Comparison of ENCODE assay signal across 8 mouse cellular contexts in genomic region chr19:47089718-47090525, GRCm38 (mm10). TPM values are rescaled to one million over a fixed set of nuclear protein-coding genes. Genes with fewer than 3 reads are reported as not detected.
DNase-seq lines count a peak whose midpoint lies in the region; ATAC-seq lines count a peak whose summit lies in the region.

No protein-coding gene starts in this region.

- no peaks in the 10 kb centered on the region for H3K27me3 ChIP-seq in forebrain, embryonic 10.5 days (ENCODE audit: poor library complexity, severe bottlenecking)
- H3K27me3 ChIP-seq in kidney, embryonic 15.5 days = no peaks in the 10 kb centered on the region
- H3K27me3 ChIP-seq in midbrain, embryonic 12.5 days = no peaks in the 10 kb centered on the region

- WGBS in forebrain, embryonic 10.5 days = 3% methylated on average over 36 of the region's 36 CpGs
- 1% methylated on average over 36 of the region's 36 CpGs for WGBS in kidney, embryonic 15.5 days
- WGBS in midbrain, embryonic 12.5 days = 4% methylated on average over 36 of the region's 36 CpGs

- peaks cover 59% of the 10 kb centered on the region for H3K36me3 ChIP-seq in forebrain, embryonic 10.5 days (replicated peaks)
- H3K36me3 ChIP-seq in kidney, embryonic 15.5 days = peaks cover 52% of the 10 kb centered on the region
- H3K36me3 ChIP-seq in midbrain, embryonic 12.5 days = peaks cover 26% of the 10 kb centered on the region

- DNase-seq in heart, adult 11 months = peak; percentile 74
- DNase-seq in heart, postnatal 4 days = no peak
- peak; percentile 28 for DNase-seq in urinary bladder, adult 2 months (ENCODE audit: low spot score)
- no peak for DNase-seq in urinary bladder, postnatal 14 days (ENCODE audit: low spot score)
- DNase-seq in forebrain, embryonic 10.5 days (ENCODE audit: extremely low spot score, low spot score) = no peak
- no peak for DNase-seq in gastrocnemius, postnatal 25 days

- H3K27ac ChIP-seq in forebrain, embryonic 10.5 days = peak overlapping the region; percentile 91
- H3K27ac ChIP-seq in kidney, embryonic 15.5 days = peak overlapping the region; percentile 91
- peak overlapping the region; percentile 77 for H3K27ac ChIP-seq in midbrain, embryonic 12.5 days (replicated peaks)

- H3K4me3 ChIP-seq in forebrain, embryonic 10.5 days = peak overlapping the region; percentile 89
- peak overlapping the region; percentile 90 for H3K4me3 ChIP-seq in kidney, embryonic 15.5 days (replicated peaks)
- H3K4me3 ChIP-seq in midbrain, embryonic 12.5 days = peak overlapping the region; percentile 91

- peak overlapping the region; percentile 77 for H3K4me2 ChIP-seq in kidney, embryonic 15.5 days
- peak overlapping the region; percentile 68 for H3K4me2 ChIP-seq in midbrain, embryonic 12.5 days (replicated peaks)

- H3K9ac ChIP-seq in kidney, embryonic 15.5 days = peak overlapping the region; percentile 98
- H3K9ac ChIP-seq in midbrain, embryonic 12.5 days (replicated peaks) = peak overlapping the region; percentile 95

- H3K4me1 ChIP-seq in forebrain, embryonic 10.5 days = peaks cover 29% of the 10 kb centered on the region
- peaks cover 19% of the 10 kb centered on the region for H3K4me1 ChIP-seq in kidney, embryonic 15.5 days
- peaks cover 15% of the 10 kb centered on the region for H3K4me1 ChIP-seq in midbrain, embryonic 12.5 days

- ATAC-seq in kidney, embryonic 15.5 days (replicated peaks; ENCODE audit: low FRiP score) = peak; percentile 68
- ATAC-seq in midbrain, embryonic 12.5 days (ENCODE audit: low FRiP score, low read depth) = peak; percentile 73

- no peaks in the 10 kb centered on the region for H3K9me3 ChIP-seq in forebrain, embryonic 10.5 days
- no peaks in the 10 kb centered on the region for H3K9me3 ChIP-seq in kidney, embryonic 15.5 days (replicated peaks)
- no peaks in the 10 kb centered on the region for H3K9me3 ChIP-seq in midbrain, embryonic 12.5 days

RNA-seq across cellular contexts. Expression of gene Usmg5, which starts 0.5 kb away (rescaled TPM):
- 1,000 to 10,000 TPM; 1,795 to 1,908 TPM for total RNA-seq in heart, postnatal 4 days (2021)
- 429 and 491 TPM in 2 replicates for polyA plus RNA-seq in urinary bladder, adult 2 months (2012; rRNA removed)
- 1,021 and 1,042 TPM in 2 replicates for polyA plus RNA-seq in forebrain, embryonic 10.5 days (2016; fragmentation: Nextera tagmentation; extraction: Ambion mirVana)
- 1,312 and 1,558 TPM in 2 replicates for polyA plus RNA-seq in kidney, embryonic 15.5 days (2015; fragmentation: Nextera tagmentation; extraction: Ambion mirVana)
- polyA plus RNA-seq in midbrain, embryonic 12.5 days (2016; fragmentation: Nextera tagmentation; extraction: Ambion mirVana) = 1,210 and 1,249 TPM in 2 replicates
- total RNA-seq in gastrocnemius, postnatal 25 days (2021) = 1,000 to 10,000 TPM; 1,205 to 1,223 TPM

RNA-seq across cellular contexts. Expression of gene Pdcd11, which starts 0.6 kb away (rescaled TPM):
- total RNA-seq in heart, postnatal 4 days (2021) = 10 to 100 TPM; 15.4 to 15.5 TPM
- 12.7 and 15.1 TPM in 2 replicates for polyA plus RNA-seq in urinary bladder, adult 2 months (2012; rRNA removed)
- 14.5 and 15.0 TPM in 2 replicates for polyA plus RNA-seq in forebrain, embryonic 10.5 days (2016; fragmentation: Nextera tagmentation; extraction: Ambion mirVana)
- 10.0 and 10.5 TPM in 2 replicates for polyA plus RNA-seq in kidney, embryonic 15.5 days (2015; fragmentation: Nextera tagmentation; extraction: Ambion mirVana)
- polyA plus RNA-seq in midbrain, embryonic 12.5 days (2016; fragmentation: Nextera tagmentation; extraction: Ambion mirVana) = 10.6 and 12.9 TPM in 2 replicates
- total RNA-seq in gastrocnemius, postnatal 25 days (2021) = 1 to 10 TPM; 6.9 to 7.3 TPM

RNA-seq across cellular contexts. Expression of gene Taf5, which starts 22.4 kb away (rescaled TPM):
- 1 to 10 TPM; 5.1 to 5.2 TPM for total RNA-seq in heart, postnatal 4 days (2021)
- polyA plus RNA-seq in urinary bladder, adult 2 months (2012; rRNA removed) = 2.9 and 3.1 TPM in 2 replicates
- 7.4 and 7.5 TPM in 2 replicates for polyA plus RNA-seq in forebrain, embryonic 10.5 days (2016; fragmentation: Nextera tagmentation; extraction: Ambion mirVana)
- polyA plus RNA-seq in kidney, embryonic 15.5 days (2015; fragmentation: Nextera tagmentation; extraction: Ambion mirVana) = 5.4 and 5.9 TPM in 2 replicates
- polyA plus RNA-seq in midbrain, embryonic 12.5 days (2016; fragmentation: Nextera tagmentation; extraction: Ambion mirVana) = 11.6 and 12.1 TPM in 2 replicates
- 1 to 10 TPM; 2.3 to 3.1 TPM for total RNA-seq in gastrocnemius, postnatal 25 days (2021)

RNA-seq across cellular contexts. Expression of gene Pcgf6, which starts 39.2 kb away (rescaled TPM):
- total RNA-seq in heart, postnatal 4 days (2021) = 1 to 10 TPM; 3.9 to 4.2 TPM
- 25.4 and 34.1 TPM in 2 replicates for polyA plus RNA-seq in urinary bladder, adult 2 months (2012; rRNA removed)
- polyA plus RNA-seq in forebrain, embryonic 10.5 days (2016; fragmentation: Nextera tagmentation; extraction: Ambion mirVana) = 35.6 and 36.7 TPM in 2 replicates
- 25.6 and 26.2 TPM in 2 replicates for polyA plus RNA-seq in kidney, embryonic 15.5 days (2015; fragmentation: Nextera tagmentation; extraction: Ambion mirVana)
- 32.6 and 33.8 TPM in 2 replicates for polyA plus RNA-seq in midbrain, embryonic 12.5 days (2016; fragmentation: Nextera tagmentation; extraction: Ambion mirVana)
- 1 to 10 TPM; 3.4 to 4.1 TPM for total RNA-seq in gastrocnemius, postnatal 25 days (2021)

RNA-seq across cellular contexts. Expression of gene Calhm2, which starts 48.2 kb away (rescaled TPM):
- 1 to 10 TPM; 3.4 to 3.5 TPM for total RNA-seq in heart, postnatal 4 days (2021)
- 16.2 and 16.9 TPM in 2 replicates for polyA plus RNA-seq in urinary bladder, adult 2 months (2012; rRNA removed)
- polyA plus RNA-seq in forebrain, embryonic 10.5 days (2016; fragmentation: Nextera tagmentation; extraction: Ambion mirVana) = 1.8 and 1.9 TPM in 2 replicates
- polyA plus RNA-seq in kidney, embryonic 15.5 days (2015; fragmentation: Nextera tagmentation; extraction: Ambion mirVana) = 5.7 and 7.2 TPM in 2 replicates
- 1.3 and 2.3 TPM in 2 replicates for polyA plus RNA-seq in midbrain, embryonic 12.5 days (2016; fragmentation: Nextera tagmentation; extraction: Ambion mirVana)
- 1 to 10 TPM; 1.9 to 2.2 TPM for total RNA-seq in gastrocnemius, postnatal 25 days (2021)

Comparison
In these comparisons a context has a peak if more than half of its experiments do, and no peak if none do; other contexts are left out.
1. DNase-seq: peak in heart, adult 11 months (single experiment) and urinary bladder, adult 2 months (single experiment); none in heart, postnatal 4 days (single experiment), urinary bladder, postnatal 14 days (single experiment), forebrain, embryonic 10.5 days (single experiment) and gastrocnemius, postnatal 25 days (single experiment).
2. Peak in every context shown above with its lines, with median percentiles within 50 percentile points of each other: H3K27ac ChIP-seq and H3K4me3 ChIP-seq.